In genomic region chr3:101461046-101461445, GRCm38 (mm10) we compare ENCODE assay signal across 15 mouse cellular contexts.
DNase-seq lines count a peak whose midpoint lies in the region; ATAC-seq lines count a peak whose summit lies in the region.
"Had no signal": no experiment of that assay in that cellular context is flagged by ENCODE, and none has a peak within 500 bp of the region (broad histone marks: within the 10 kb centered on the region; RNA-seq: fewer than 3 reads in every experiment).

No protein-coding gene starts in this region.

- peaks cover 28% of the 10 kb centered on the region for H3K36me3 ChIP-seq in kidney, embryonic 15.5 days
- peaks cover 41% of the 10 kb centered on the region for H3K36me3 ChIP-seq in embryonic facial prominence, embryonic 12.5 days
- peaks cover 41% of the 10 kb centered on the region for H3K36me3 ChIP-seq in hindbrain, embryonic 13.5 days
- peaks cover 39% of the 10 kb centered on the region for H3K36me3 ChIP-seq in midbrain, embryonic 13.5 days

- H3K27me3 ChIP-seq in kidney, embryonic 15.5 days: no peaks in the 10 kb centered on the region
- no peaks in the 10 kb centered on the region for H3K27me3 ChIP-seq in embryonic facial prominence, embryonic 12.5 days
- H3K27me3 ChIP-seq in hindbrain, embryonic 13.5 days: no peaks in the 10 kb centered on the region
- H3K27me3 ChIP-seq in midbrain, embryonic 13.5 days: no peaks in the 10 kb centered on the region
- H3K27me3 ChIP-seq: limb, embryonic 15.5 days had no signal

- H3K4me3 ChIP-seq in kidney, embryonic 15.5 days (replicated peaks): no peak overlapping the region
- no peak overlapping the region for H3K4me3 ChIP-seq in embryonic facial prominence, embryonic 12.5 days
- H3K4me3 ChIP-seq in hindbrain, embryonic 13.5 days: no peak overlapping the region
- no peak overlapping the region for H3K4me3 ChIP-seq in midbrain, embryonic 13.5 days (replicated peaks)
- H3K4me3 ChIP-seq: heart, embryonic 10.5 days; limb, embryonic 15.5 days had no signal

- H3K4me1 ChIP-seq in kidney, embryonic 15.5 days: peaks cover 16% of the 10 kb centered on the region
- peaks cover 13% of the 10 kb centered on the region for H3K4me1 ChIP-seq in embryonic facial prominence, embryonic 12.5 days
- H3K4me1 ChIP-seq in hindbrain, embryonic 13.5 days (replicated peaks): peaks cover 22% of the 10 kb centered on the region
- H3K4me1 ChIP-seq in midbrain, embryonic 13.5 days (replicated peaks): peaks cover 30% of the 10 kb centered on the region
- H3K4me1 ChIP-seq: heart, embryonic 10.5 days had no signal

- no peak for DNase-seq in kidney, adult 9 months
- DNase-seq in lung, postnatal 14 days: no peak
- DNase-seq in embryo, embryonic 10 days (ENCODE audit: low spot score): no peak
- DNase-seq: cerebellum, adult 11 months; heart, postnatal 36 days; kidney, adult 8-10 months; layer of hippocampus, postnatal 36 days; lung, embryonic 14.5 days had no signal

- no peak for ATAC-seq in kidney, embryonic 15.5 days (replicated peaks; ENCODE audit: low FRiP score)
- no peak for ATAC-seq in embryonic facial prominence, embryonic 12.5 days (ENCODE audit: insufficient number of reproducible peaks, insufficient read depth, low FRiP score, low TSS enrichment)
- ATAC-seq in hindbrain, embryonic 13.5 days (ENCODE audit: low FRiP score): no peak
- peak; percentile 32; the same call in 1 of the 2 replicates for ATAC-seq in midbrain, embryonic 13.5 days
- no peak for ATAC-seq in inflammation-experienced regulatory T-cells, adult 6 months

- no peak overlapping the region for H3K4me2 ChIP-seq in kidney, embryonic 15.5 days
- H3K4me2 ChIP-seq in embryonic facial prominence, embryonic 12.5 days (replicated peaks): no peak overlapping the region
- no peak overlapping the region for H3K4me2 ChIP-seq in hindbrain, embryonic 13.5 days
- no peak overlapping the region for H3K4me2 ChIP-seq in midbrain, embryonic 13.5 days (replicated peaks)
- H3K4me2 ChIP-seq: limb, embryonic 15.5 days; lung, embryonic 14.5 days had no signal

- H3K9ac ChIP-seq in kidney, embryonic 15.5 days: no peak overlapping the region
- H3K9ac ChIP-seq in embryonic facial prominence, embryonic 12.5 days: no peak overlapping the region
- H3K9ac ChIP-seq in hindbrain, embryonic 13.5 days: 0 out of 2 replicates have a peak overlapping the region, but pooled peaks have one; percentile 63
- H3K9ac ChIP-seq in midbrain, embryonic 13.5 days (replicated peaks): 0 out of 2 replicates have a peak overlapping the region, but pooled peaks have one; percentile 44
- H3K9ac ChIP-seq: limb, embryonic 15.5 days; lung, embryonic 14.5 days had no signal

- H3K27ac ChIP-seq in kidney, embryonic 15.5 days: 0 out of 2 replicates have a peak overlapping the region, but pooled peaks have one; percentile 48
- peak overlapping the region; percentile 75 for H3K27ac ChIP-seq in embryonic facial prominence, embryonic 12.5 days
- peak overlapping the region; percentile 82 for H3K27ac ChIP-seq in hindbrain, embryonic 13.5 days
- H3K27ac ChIP-seq in midbrain, embryonic 13.5 days: peak overlapping the region; percentile 88
- H3K27ac ChIP-seq: heart, embryonic 10.5 days had no signal

- WGBS in kidney, embryonic 15.5 days: 60% methylated on average over 7 of the region's 7 CpGs
- WGBS in embryonic facial prominence, embryonic 12.5 days: 83% methylated on average over 7 of the region's 7 CpGs
- 73% methylated on average over 7 of the region's 7 CpGs for WGBS in hindbrain, embryonic 13.5 days
- 35% methylated on average over 7 of the region's 7 CpGs for WGBS in midbrain, embryonic 13.5 days

- no peaks in the 10 kb centered on the region for H3K9me3 ChIP-seq in kidney, embryonic 15.5 days (replicated peaks)
- H3K9me3 ChIP-seq in embryonic facial prominence, embryonic 12.5 days: 0 out of 2 replicates have a peak, but pooled peaks cover 7% of the 10 kb centered on the region
- H3K9me3 ChIP-seq in hindbrain, embryonic 13.5 days: peaks cover 5% of the 10 kb centered on the region
- H3K9me3 ChIP-seq in midbrain, embryonic 13.5 days: peaks cover 6% of the 10 kb centered on the region; the same call in 1 of the 2 replicates
- H3K9me3 ChIP-seq: limb, embryonic 15.5 days had no signal

Comparison
In these comparisons a context has a peak if more than half of its experiments do, and no peak if none do; other contexts are left out.
1. H3K9ac ChIP-seq: peak in hindbrain, embryonic 13.5 days (single experiment) and midbrain, embryonic 13.5 days (single experiment); none in kidney, embryonic 15.5 days (single experiment) and embryonic facial prominence, embryonic 12.5 days (single experiment).
2. Peak in every context shown above with its lines, with median percentiles within 50 percentile points of each other: H3K27ac ChIP-seq.